Mouse (Mus musculus) erythroblast, embryonic 14.5 days (primary cell): ENCODE measurements around the gene Plekhn1.

Source experiments
- GATA1 ChIP-seq: IDR thresholded peaks from 2 replicates; pipeline ENCODE4 v1.6.1; 2012; ENCODE audit warnings: low read length, inconsistent platforms, mixed read lengths
- TAL1 ChIP-seq: IDR thresholded peaks from 3 replicates; pipeline ENCODE4 v1.6.1; 2012; ENCODE audit warnings: low read length, inconsistent platforms, mixed read lengths

GRCm38 (mm10) chr4:156194346-156194745, 40.3 kb downstream of the Plekhn1 start:
- TF ChIP-seq TAL1: no peak
- TF ChIP-seq GATA1: no peak
